Mouse (Mus musculus) embryonic facial prominence, embryonic 10.5 days (tissue): ENCODE results near the gene Myo1c. TPM values are rescaled to one million over a fixed set of nuclear protein-coding genes. Genes with fewer than 3 reads are reported as not detected.

Experiments
- DNase-seq: peaks from one replicate; pipeline ENCODE4 v3.0.0-alpha.2; 2017; ENCODE audit warnings: low spot score
- H3K27ac ChIP-seq: fragments of 300-500 bp; sonication (generic); replicated peaks from 2 replicates; pipeline ENCODE4 v1.5.1; 2016; ENCODE audit warnings: mild to moderate bottlenecking
- H3K27me3 ChIP-seq: fragments of 300-500 bp; sonication (generic); replicated peaks from 2 replicates; pipeline ENCODE4 v1.6.1; 2016; ENCODE audit warnings: low read depth, mild to moderate bottlenecking; ENCODE audit not compliant: poor library complexity, severe bottlenecking
- H3K36me3 ChIP-seq: fragments of 300-500 bp; sonication (generic); replicated peaks from 2 replicates; pipeline ENCODE4 v1.6.1; 2016; ENCODE audit warnings: mild to moderate bottlenecking, moderate library complexity
- H3K4me1 ChIP-seq: fragments of 300-500 bp; sonication (generic); 2 replicates; pipeline ENCODE4 v1.6.1; 2016
- H3K4me3 ChIP-seq: fragments of 300-500 bp; sonication (generic); 2 replicates; pipeline ENCODE4 v1.5.1; 2016; ENCODE audit warnings: mild to moderate bottlenecking, moderate library complexity
- H3K9me3 ChIP-seq: fragments of 300-500 bp; sonication (generic); 2 replicates; pipeline ENCODE4 v1.6.1; 2016; ENCODE audit warnings: mild to moderate bottlenecking
- WGBS: fragments of 180-500 bp; shearing (Covaris S2); methylation state at CpG from one replicate; pipeline ENCODE4 v1.1.7; 2016; 5-methylcytosine and 5-hydroxymethylcytosine counted together
- polyA plus RNA-seq: library from polyadenylated mRNA; unstranded; fragments of >200 nt; fragmentation: Nextera tagmentation; extraction: Ambion mirVana; gene quantifications from 2 replicates; pipeline ENCODE4 v1.2.1, GENCODE M21; 2016

The Myo1c gene
- polyA plus RNA-seq, 1 experiment from 2014 or later: 19.3 TPM

- WGBS: 95% methylated on average over 2 of the region's 2 CpGs
- no peak for DNase-seq
- no peaks in the 10 kb centered on the region; the same call in 1 of the 2 replicates for H3K9me3 ChIP-seq
- H3K4me3 ChIP-seq: no peak overlapping the region
- H3K36me3 ChIP-seq: peaks cover 88% of the 10 kb centered on the region
- no peaks in the 10 kb centered on the region for H3K4me1 ChIP-seq
- H3K27ac ChIP-seq: no peak overlapping the region
- no peaks in the 10 kb centered on the region for H3K27me3 ChIP-seq
These were observed 53.4 kb downstream of the Myo1c start for GRCm38 (mm10) chr11:75703748-75704147.

- Histone ChIP-seq H3K27me3 (no peaks in the 10 kb centered on the region), H3K36me3 (no peaks in the 10 kb centered on the region), H3K4me1 (no peaks in the 10 kb centered on the region), H3K27ac (no peak overlapping the region), H3K4me3 (no peak overlapping the region), H3K9me3 (no peaks in the 10 kb centered on the region)
- DNase-seq: no peak
- 83% methylated on average over 1 of the region's 1 CpGs for WGBS
These were observed 63.6 kb downstream of the Myo1c start for GRCm38 (mm10) chr11:75713949-75714348.

GRCm38 (mm10) chr11:75715556-75715955 lies 65.3 kb downstream of the Myo1c start:
- Histone ChIP-seq H3K27me3 (no peaks in the 10 kb centered on the region), H3K4me3 (no peak overlapping the region), H3K4me1 (no peaks in the 10 kb centered on the region), H3K27ac (no peak overlapping the region), H3K36me3 (no peaks in the 10 kb centered on the region), H3K9me3 (peaks cover 2% of the 10 kb centered on the region; the same call in 1 of the 2 replicates)
- WGBS: 16% methylated on average over 12 of the region's 12 CpGs
- DNase-seq: no peak

GRCm38 (mm10) chr11:75716661-75717325 lies 66.5 kb downstream of the Myo1c start:
- no peak for DNase-seq

GRCm38 (mm10) chr11:75722339-75722738 lies 72.0 kb downstream of the Myo1c start:
- 64% methylated on average over 4 of the region's 4 CpGs for WGBS
- H3K4me3 ChIP-seq: no peak overlapping the region
- H3K9me3 ChIP-seq: peaks cover 11% of the 10 kb centered on the region; the same call in 1 of the 2 replicates
- DNase-seq: no peak
- H3K36me3 ChIP-seq: no peaks in the 10 kb centered on the region
- H3K4me1 ChIP-seq: no peaks in the 10 kb centered on the region
- no peak overlapping the region for H3K27ac ChIP-seq
- H3K27me3 ChIP-seq: no peaks in the 10 kb centered on the region

More at GRCm38 (mm10) chr11:75716661-75717325, 66.5 kb downstream of the Myo1c start:
- no peaks in the 10 kb centered on the region for H3K27me3 ChIP-seq
- no peak overlapping the region for H3K4me3 ChIP-seq
- H3K4me1 ChIP-seq: no peaks in the 10 kb centered on the region
- H3K27ac ChIP-seq: no peak overlapping the region
- H3K36me3 ChIP-seq: no peaks in the 10 kb centered on the region
- H3K9me3 ChIP-seq: peaks cover 11% of the 10 kb centered on the region; the same call in 1 of the 2 replicates
- WGBS: 91% methylated on average over 8 of the region's 8 CpGs

Other genes starting within 250 kb of the Myo1c start
- 211 and 216 TPM in 2 replicates for gene Serpinf1, start 227.8 kb upstream of the Myo1c start, polyA plus RNA-seq
- not detected in 2 replicates for gene Serpinf2, start 210.9 kb upstream of the Myo1c start, polyA plus RNA-seq
- gene Wdr81, start 195.8 kb upstream of the Myo1c start, polyA plus RNA-seq: 6.0 and 6.8 TPM in 2 replicates
- 11.1 and 12.7 TPM in 2 replicates for gene Tlcd2, start 188.8 kb upstream of the Myo1c start, polyA plus RNA-seq
- gene Prpf8, start 163.7 kb upstream of the Myo1c start, polyA plus RNA-seq: 74.0 and 76.5 TPM in 2 replicates
- gene Rilp, start 140.4 kb upstream of the Myo1c start, polyA plus RNA-seq: 0.17 and 0.23 TPM in 2 replicates
- gene Scarf1, start 137.0 kb upstream of the Myo1c start, polyA plus RNA-seq: 4.8 and 5.1 TPM in 2 replicates
- gene Slc43a2, start 118.8 kb upstream of the Myo1c start, polyA plus RNA-seq: 5.1 and 5.6 TPM in 2 replicates
- 61.5 TPM in 2 replicates for gene Pitpna, start 62.4 kb upstream of the Myo1c start, polyA plus RNA-seq
- 16.5 and 19.0 TPM in 2 replicates for gene Inpp5k, start 19.5 kb upstream of the Myo1c start, polyA plus RNA-seq
- 112 and 114 TPM in 2 replicates for gene Crk, start 28.8 kb downstream of the Myo1c start, polyA plus RNA-seq
- gene Ywhae, start 82.4 kb downstream of the Myo1c start, polyA plus RNA-seq: 1,280 and 1,286 TPM in 2 replicates
- gene Doc2b, start 145.5 kb downstream of the Myo1c start, polyA plus RNA-seq: 0.22 and 0.28 TPM in 2 replicates